ENCODE assay signal across 17 mouse cellular contexts in genomic region chr7:82854195-82854766, GRCm38 (mm10). TPM values are rescaled to one million over a fixed set of nuclear protein-coding genes. Genes with fewer than 3 reads are reported as not detected.
DNase-seq lines count a peak whose midpoint lies in the region; ATAC-seq and TF ChIP-seq lines count a peak whose summit lies in the region.
"Had no signal": no experiment of that assay in that cellular context is flagged by ENCODE, and none has a peak within 500 bp of the region (broad histone marks: within the 10 kb centered on the region; RNA-seq: fewer than 3 reads in every experiment).

No protein-coding gene starts in this region.

- no peak overlapping the region for H3K9ac ChIP-seq in forebrain, postnatal 0 days
- no peak overlapping the region for H3K9ac ChIP-seq in limb, embryonic 12.5 days (replicated peaks)
- H3K9ac ChIP-seq: heart, embryonic 12.5 days; hindbrain, embryonic 13.5 days; liver, postnatal 0 days had no signal

- no peaks in the 10 kb centered on the region for H3K36me3 ChIP-seq in forebrain, embryonic 10.5 days (replicated peaks)
- no peaks in the 10 kb centered on the region for H3K36me3 ChIP-seq in forebrain, postnatal 0 days (ENCODE audit: insufficient read depth)
- H3K36me3 ChIP-seq in limb, embryonic 12.5 days, result no peaks in the 10 kb centered on the region
- H3K36me3 ChIP-seq: heart, embryonic 12.5 days; hindbrain, embryonic 13.5 days had no signal

- H3K4me2 ChIP-seq in forebrain, postnatal 0 days (ENCODE audit: low read depth), result no peak overlapping the region
- no peak overlapping the region for H3K4me2 ChIP-seq in limb, embryonic 12.5 days
- H3K4me2 ChIP-seq: heart, embryonic 12.5 days; hindbrain, embryonic 13.5 days had no signal

- 23% methylated on average over 3 of the region's 3 CpGs for WGBS in forebrain, embryonic 10.5 days
- 22% methylated on average over 3 of the region's 3 CpGs for WGBS in forebrain, postnatal 0 days
- WGBS in limb, embryonic 12.5 days, result 20% methylated on average over 3 of the region's 3 CpGs

- H3K27me3 ChIP-seq in forebrain, embryonic 10.5 days (ENCODE audit: poor library complexity, severe bottlenecking), result no peaks in the 10 kb centered on the region
- no peaks in the 10 kb centered on the region for H3K27me3 ChIP-seq in forebrain, postnatal 0 days (ENCODE audit: insufficient read depth, low read length)
- no peaks in the 10 kb centered on the region for H3K27me3 ChIP-seq in limb, embryonic 12.5 days
- H3K27me3 ChIP-seq: hindbrain, embryonic 13.5 days had no signal

- H3K4me1 ChIP-seq in forebrain, embryonic 10.5 days, result peaks cover 23% of the 10 kb centered on the region
- H3K4me1 ChIP-seq in forebrain, postnatal 0 days (ENCODE audit: insufficient read depth), result no peaks in the 10 kb centered on the region
- H3K4me1 ChIP-seq in limb, embryonic 12.5 days (replicated peaks), result peaks cover 23% of the 10 kb centered on the region

- H3K27ac ChIP-seq in forebrain, embryonic 10.5 days, result peak overlapping the region; percentile 69
- H3K27ac ChIP-seq in forebrain, postnatal 0 days (ENCODE audit: low read depth, low read length), result no peak overlapping the region
- peak overlapping the region; percentile 78 for H3K27ac ChIP-seq in limb, embryonic 12.5 days
- no peak overlapping the region for H3K27ac ChIP-seq in layer of hippocampus, adult 2 months
- H3K27ac ChIP-seq: gastrocnemius, adult 2 months; hindbrain, embryonic 13.5 days; left cerebral cortex, adult 2 months had no signal

- ATAC-seq in forebrain, postnatal 0 days, result no peak
- peak; percentile 59 for ATAC-seq in limb, embryonic 12.5 days (ENCODE audit: insufficient number of reproducible peaks, insufficient read depth, low FRiP score, low TSS enrichment, low read depth)
- ATAC-seq: activated CD4-positive, CD25-positive, alpha-beta regulatory T cell, adult 4 months; liver, postnatal 0 days had no signal

- no peak overlapping the region for H3K4me3 ChIP-seq in forebrain, embryonic 10.5 days
- H3K4me3 ChIP-seq in forebrain, postnatal 0 days (ENCODE audit: low read depth, low read length), result no peak overlapping the region
- H3K4me3 ChIP-seq in limb, embryonic 12.5 days (replicated peaks), result no peak overlapping the region
- H3K4me3 ChIP-seq in layer of hippocampus, adult 2 months, result no peak overlapping the region
- H3K4me3 ChIP-seq: gastrocnemius, adult 2 months; heart, embryonic 12.5 days; hindbrain, embryonic 13.5 days; left cerebral cortex, adult 2 months had no signal

- TF ChIP-seq CTCF in forebrain, postnatal 0 days (IDR thresholded peaks at IDR 0.05; ENCODE audit: low read depth), result no peak
- no peak for TF ChIP-seq CTCF in layer of hippocampus, adult 2 months (conservative IDR thresholded peaks at IDR 0.05)

- DNase-seq in forebrain, embryonic 10.5 days (ENCODE audit: extremely low spot score, low spot score), result no peak
- DNase-seq in forebrain, postnatal 0 days, result no peak
- DNase-seq in kidney, postnatal 14 days, result peak; percentile 5
- no peak for DNase-seq in kidney, adult 11 months
- peak; percentile 92 for DNase-seq in R1 (ENCODE audit: low read depth, low spot score)
- no peak for DNase-seq in thymus, postnatal 4 days
- DNase-seq in layer of hippocampus, adult 2 months (ENCODE audit: low spot score in 2 of 2), result no peak
- DNase-seq: cerebellum, adult 8-10 months; gastrocnemius, adult 2 months; kidney, postnatal 36 days; liver, postnatal 0 days; thymus, adult 2 months had no signal

- no peaks in the 10 kb centered on the region for H3K9me3 ChIP-seq in forebrain, embryonic 10.5 days
- no peaks in the 10 kb centered on the region for H3K9me3 ChIP-seq in forebrain, postnatal 0 days (ENCODE audit: low read length)
- no peaks in the 10 kb centered on the region for H3K9me3 ChIP-seq in limb, embryonic 12.5 days
- H3K9me3 ChIP-seq: heart, embryonic 12.5 days; hindbrain, embryonic 13.5 days had no signal

RNA-seq across cellular contexts. Expression of gene Mex3b, which starts 12.9 kb away (rescaled TPM):
- polyA plus RNA-seq in forebrain, embryonic 10.5 days (2016; fragmentation: Nextera tagmentation; extraction: Ambion mirVana), result 23.8 and 24.2 TPM in 2 replicates
- total RNA-seq in forebrain, postnatal 0 days (2014; rRNA removed), result 111 and 141 TPM in 2 replicates
- polyA plus RNA-seq in forebrain, postnatal 0 days (2015; fragmentation: Nextera tagmentation; extraction: Ambion mirVana), result 22.8 and 24.5 TPM in 2 replicates
- polyA plus RNA-seq in limb, embryonic 12.5 days (2016; fragmentation: Nextera tagmentation; extraction: Ambion mirVana), result 48.1 and 48.4 TPM in 2 replicates
- total RNA-seq in layer of hippocampus, adult 2 months (2021), result 10 to 100 TPM; 22.6 to 25.0 TPM

Comparison
In these comparisons a context has a peak if more than half of its experiments do, and no peak if none do; other contexts are left out.
1. DNase-seq: peak in kidney, postnatal 14 days (single experiment) and R1 (single experiment); none in forebrain, embryonic 10.5 days (single experiment), forebrain, postnatal 0 days (single experiment), kidney, adult 11 months (single experiment), thymus, postnatal 4 days (single experiment) and layer of hippocampus, adult 2 months (0 of 2).
2. H3K27ac ChIP-seq: peak in forebrain, embryonic 10.5 days (single experiment) and limb, embryonic 12.5 days (single experiment); none in forebrain, postnatal 0 days (single experiment) and layer of hippocampus, adult 2 months (single experiment).